Mouse (Mus musculus): ENCODE measurements around the gene Slc38a9.

- TF ChIP-seq CTCF (IDR thresholded peaks at IDR 0.05; ENCODE audit: extremely low read depth, insufficient read length, insufficient replicate concordance, low read depth, low read length) (no peak), POLR2A (IDR thresholded peaks at IDR 0.05; ENCODE audit: low read depth, low read length) (no peak)
Observed at GRCm38 (mm10) chr13:112683312-112683711, 22.8 kb downstream of the Slc38a9 start.

All from small intestine, adult 2 months (tissue).